Mouse (Mus musculus): Measurements from ENCODE around the gene Atf5. TPM values are rescaled to one million over a fixed set of nuclear protein-coding genes. Genes with fewer than 3 reads are reported as not detected.
A peak's percentile ranks its signal among the peaks of the same experiment; 100 is the strongest.

The Atf5 gene
- polyA plus RNA-seq, 1 experiment from 2014 or later = 5.4 TPM

DNA sequence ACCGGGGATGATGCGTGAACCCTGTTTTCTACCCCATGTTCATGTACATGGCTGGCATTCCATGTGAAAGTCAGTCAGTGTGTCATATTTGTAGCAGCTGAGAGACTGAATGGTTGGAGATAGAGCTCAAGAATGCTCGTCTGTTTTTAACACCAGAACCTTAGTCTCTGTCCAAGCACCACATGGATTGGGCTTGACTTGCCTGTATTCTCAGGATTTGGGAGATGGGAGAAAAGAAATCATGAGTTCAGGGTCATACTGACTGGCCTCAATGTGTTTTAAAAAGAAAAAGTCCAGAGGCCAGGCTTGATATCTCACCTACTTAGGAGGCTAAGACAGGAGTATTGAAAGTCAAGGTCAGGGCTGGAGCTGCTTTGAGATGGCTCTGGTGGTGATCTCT, 983 bp upstream of the Atf5 start:
- peak overlapping the region; percentile 95 for H3K9ac ChIP-seq
- ATAC-seq = no peak
- peak overlapping the region; percentile 84 for H3K4me2 ChIP-seq
- 29% methylated on average over 3 of the region's 3 CpGs for WGBS
- no peaks in the 10 kb centered on the region for H3K27me3 ChIP-seq
- H3K4me1 ChIP-seq = peaks cover 53% of the 10 kb centered on the region
- H3K27ac ChIP-seq = peak overlapping the region; percentile 94
- H3K36me3 ChIP-seq (ENCODE audit: poor library complexity, severe bottlenecking) = peaks cover 16% of the 10 kb centered on the region; the same call in 1 of the 2 replicates
- no peaks in the 10 kb centered on the region for H3K9me3 ChIP-seq (replicated peaks)
- H3K4me3 ChIP-seq = peak overlapping the region; percentile 84

DNA sequence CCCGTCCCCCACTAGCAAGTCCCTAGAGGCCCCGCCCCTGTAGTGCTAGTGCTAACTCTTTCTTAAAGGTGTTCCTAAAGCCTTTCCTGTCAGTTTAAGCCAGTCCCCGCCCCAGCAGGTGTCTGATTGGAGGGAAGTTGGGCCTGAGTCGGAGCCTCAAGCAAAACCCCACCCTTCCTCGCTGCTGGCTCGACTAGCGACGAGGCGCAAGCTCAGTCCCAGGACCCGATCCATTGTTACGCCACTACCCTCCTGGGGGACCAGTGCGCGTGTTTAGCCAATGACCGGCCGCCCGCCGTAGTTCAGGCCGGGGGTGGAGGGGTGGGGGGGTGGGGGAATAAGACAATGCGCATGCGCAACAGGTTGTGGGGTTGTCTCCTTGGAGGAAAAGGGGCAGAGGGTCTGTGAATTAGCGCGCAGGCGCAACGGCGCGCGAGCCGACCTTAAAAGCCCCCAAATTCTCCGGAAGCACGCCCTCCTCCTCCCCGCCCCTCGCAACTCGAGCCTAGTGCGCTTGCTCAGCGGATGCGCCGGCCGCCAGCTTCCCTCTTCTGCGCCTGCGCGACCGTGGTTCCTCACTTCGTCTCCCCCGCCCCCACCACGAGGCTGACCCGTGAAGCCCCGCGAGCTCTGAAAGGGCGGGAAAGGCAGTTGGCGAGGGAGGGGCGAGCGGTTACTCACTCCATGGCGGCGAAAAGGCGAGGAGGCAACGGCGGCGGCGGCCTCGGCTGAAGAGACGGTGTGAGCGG, 563 bp downstream of the Atf5 start, which contains the start of the genes Nup62 and Il4i1:
Gene Nup62 (plus strand): TSS at position 368 of the 749 bp plus-strand sequence.
Gene Il4i1 (plus strand): TSS at position 667 of the 749 bp plus-strand sequence.
- no peaks in the 10 kb centered on the region for H3K27me3 ChIP-seq
- peaks cover 17% of the 10 kb centered on the region; the same call in 1 of the 2 replicates for H3K36me3 ChIP-seq (ENCODE audit: poor library complexity, severe bottlenecking)
- no peaks in the 10 kb centered on the region for H3K9me3 ChIP-seq (replicated peaks)
- H3K9ac ChIP-seq = peak within 1 kb of the TSS; percentile 95
- peak within 1 kb of the TSS; percentile 94 for H3K27ac ChIP-seq
- H3K4me1 ChIP-seq = peaks cover 47% of the 10 kb centered on the region
- under 1% methylated on average over 58 of the region's 62 CpGs for WGBS
- peak within 1 kb of the TSS; percentile 84 for H3K4me3 ChIP-seq
- H3K4me2 ChIP-seq = peak within 1 kb of the TSS; percentile 84
- ATAC-seq = peak; percentile 93

DNA sequence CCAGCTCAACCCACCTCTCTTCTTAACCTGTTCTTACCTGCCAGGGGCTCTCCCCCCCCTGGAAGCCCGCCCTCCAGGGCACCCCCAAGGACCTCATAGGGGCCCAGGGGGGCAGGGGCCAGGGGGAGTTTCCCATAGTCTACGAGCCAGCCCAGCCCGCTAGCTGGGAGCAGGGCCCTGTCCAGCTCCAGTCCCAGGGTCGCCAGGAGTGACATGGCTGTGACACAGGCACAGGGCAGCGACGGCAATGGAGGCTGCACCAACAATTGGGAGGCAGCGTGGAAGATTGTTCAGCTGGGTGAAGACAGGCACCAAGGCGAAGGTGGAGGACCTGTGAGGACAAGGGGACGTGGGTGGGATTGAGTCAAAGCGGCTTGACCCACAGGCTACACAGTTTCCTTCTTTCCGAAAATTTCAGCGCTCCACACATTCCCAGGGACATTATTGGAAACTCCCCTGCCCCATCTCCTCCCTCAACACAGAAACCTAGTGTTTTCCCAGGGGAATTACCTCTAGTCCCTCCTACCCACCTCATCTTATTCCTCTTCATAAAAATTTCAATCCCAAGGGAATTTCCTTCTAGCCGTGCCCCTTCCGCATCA, 1.4 kb downstream of the Atf5 start:
- H3K36me3 ChIP-seq (ENCODE audit: poor library complexity, severe bottlenecking) = peaks cover 17% of the 10 kb centered on the region; the same call in 1 of the 2 replicates
- peak overlapping the region; percentile 84 for H3K4me2 ChIP-seq
- H3K9me3 ChIP-seq (replicated peaks) = no peaks in the 10 kb centered on the region
- no peaks in the 10 kb centered on the region for H3K27me3 ChIP-seq
- H3K9ac ChIP-seq = peak overlapping the region; percentile 56
- no peak for ATAC-seq
- 22% methylated on average over 14 of the region's 14 CpGs for WGBS
- peaks cover 41% of the 10 kb centered on the region for H3K4me1 ChIP-seq
- peak overlapping the region; percentile 84 for H3K4me3 ChIP-seq
- H3K27ac ChIP-seq = peak overlapping the region; percentile 94

DNA sequence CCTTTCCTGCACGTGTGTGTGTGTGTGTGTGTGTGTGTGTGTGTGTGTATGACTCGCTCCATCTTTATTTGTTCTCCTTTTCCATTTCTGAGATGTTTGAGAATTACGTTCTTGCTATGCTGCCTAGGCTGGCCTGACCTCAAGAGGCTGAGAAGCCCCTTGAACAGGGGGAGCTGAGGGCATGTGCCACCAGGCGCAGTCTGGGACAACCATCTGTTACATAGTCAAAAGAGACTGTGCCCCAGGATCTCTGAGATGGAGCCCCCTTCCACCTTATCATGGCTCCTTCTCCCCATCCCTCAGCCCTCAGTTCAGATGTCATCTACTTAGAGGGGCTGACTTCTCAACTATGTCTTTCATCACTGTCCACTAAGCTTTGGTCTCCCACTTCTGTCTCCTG, 2.0 kb downstream of the Atf5 start:
- H3K27me3 ChIP-seq = no peaks in the 10 kb centered on the region
- H3K4me1 ChIP-seq = peaks cover 35% of the 10 kb centered on the region
- peaks cover 17% of the 10 kb centered on the region; the same call in 1 of the 2 replicates for H3K36me3 ChIP-seq (ENCODE audit: poor library complexity, severe bottlenecking)
- no peak for ATAC-seq
- peak overlapping the region; percentile 84; the same call in 1 of the 2 replicates for H3K4me3 ChIP-seq
- H3K4me2 ChIP-seq = peak overlapping the region; percentile 84; the same call in 1 of the 2 replicates
- no peak overlapping the region for H3K27ac ChIP-seq
- 89% methylated on average over 4 of the region's 4 CpGs for WGBS
- no peaks in the 10 kb centered on the region for H3K9me3 ChIP-seq (replicated peaks)
- H3K9ac ChIP-seq = no peak overlapping the region

DNA sequence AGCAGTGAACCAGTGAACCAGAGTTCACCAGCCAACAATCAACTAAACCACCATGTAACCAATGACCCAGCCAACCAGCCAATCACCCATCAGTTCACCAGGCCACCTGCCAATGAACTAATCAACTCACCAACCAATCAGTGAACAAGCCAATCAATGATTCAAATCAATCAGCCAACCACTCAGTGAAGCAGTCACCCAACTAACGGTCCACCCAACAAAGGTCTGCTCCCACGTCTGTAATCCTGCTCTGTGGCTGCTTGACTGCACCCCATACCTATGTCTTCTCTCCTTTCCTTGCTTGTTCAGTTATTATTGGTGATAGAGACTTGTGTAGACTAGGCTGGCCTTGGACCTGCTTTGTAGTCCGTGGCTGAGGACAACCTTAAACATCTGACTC, 2.5 kb downstream of the Atf5 start:
- 83% methylated on average over 3 of the region's 3 CpGs for WGBS
- no peaks in the 10 kb centered on the region for H3K9me3 ChIP-seq (replicated peaks)
- H3K4me1 ChIP-seq = peaks cover 30% of the 10 kb centered on the region
- no peaks in the 10 kb centered on the region for H3K27me3 ChIP-seq
- peaks cover 17% of the 10 kb centered on the region; the same call in 1 of the 2 replicates for H3K36me3 ChIP-seq (ENCODE audit: poor library complexity, severe bottlenecking)
- no peak overlapping the region for H3K4me2 ChIP-seq
- H3K9ac ChIP-seq = no peak overlapping the region
- H3K27ac ChIP-seq = no peak overlapping the region
- no peak for ATAC-seq
- no peak overlapping the region for H3K4me3 ChIP-seq

DNA sequence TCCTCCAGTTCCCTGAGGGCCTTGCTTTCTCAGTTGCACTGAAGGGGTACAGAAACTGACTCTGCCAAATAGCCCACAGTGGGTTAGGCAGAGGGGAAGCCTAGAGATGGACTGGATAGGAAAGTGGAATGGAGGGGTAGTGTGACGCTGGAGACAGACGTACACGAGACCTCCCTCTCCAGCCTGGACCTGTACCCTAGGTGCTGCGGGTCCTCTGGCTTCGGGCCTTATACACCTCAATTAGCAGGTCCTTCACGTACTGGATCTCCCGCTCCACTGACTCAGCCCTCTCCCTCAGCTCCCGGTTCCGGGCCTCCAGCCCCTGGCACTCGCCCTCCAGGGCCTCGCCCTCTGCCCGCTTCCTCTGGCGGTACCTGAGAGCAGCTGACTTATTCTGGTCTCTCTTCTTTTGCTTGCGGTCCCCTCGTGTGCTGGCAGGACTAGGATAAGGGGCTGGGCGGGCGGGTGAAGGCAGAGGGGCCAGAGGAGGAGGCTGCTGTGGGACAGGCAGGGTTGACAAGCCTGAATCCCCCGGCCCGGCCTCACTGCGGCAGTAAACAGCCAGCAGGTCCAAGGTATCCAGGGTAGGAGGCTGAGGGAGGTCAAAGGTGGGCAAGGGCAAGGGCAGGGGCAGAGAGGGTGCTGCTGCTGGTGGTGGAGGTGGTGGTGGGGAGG, 3.7 kb downstream of the Atf5 start:
- Histone ChIP-seq H3K9me3 (replicated peaks) (no peaks in the 10 kb centered on the region), H3K4me3 (no peak overlapping the region), H3K36me3 (ENCODE audit: poor library complexity, severe bottlenecking) (peaks cover 17% of the 10 kb centered on the region; the same call in 1 of the 2 replicates), H3K4me1 (peaks cover 18% of the 10 kb centered on the region), H3K27ac (no peak overlapping the region), H3K9ac (no peak overlapping the region), H3K4me2 (no peak overlapping the region), H3K27me3 (no peaks in the 10 kb centered on the region)
- ATAC-seq = no peak
- 89% methylated on average over 20 of the region's 20 CpGs for WGBS

DNA sequence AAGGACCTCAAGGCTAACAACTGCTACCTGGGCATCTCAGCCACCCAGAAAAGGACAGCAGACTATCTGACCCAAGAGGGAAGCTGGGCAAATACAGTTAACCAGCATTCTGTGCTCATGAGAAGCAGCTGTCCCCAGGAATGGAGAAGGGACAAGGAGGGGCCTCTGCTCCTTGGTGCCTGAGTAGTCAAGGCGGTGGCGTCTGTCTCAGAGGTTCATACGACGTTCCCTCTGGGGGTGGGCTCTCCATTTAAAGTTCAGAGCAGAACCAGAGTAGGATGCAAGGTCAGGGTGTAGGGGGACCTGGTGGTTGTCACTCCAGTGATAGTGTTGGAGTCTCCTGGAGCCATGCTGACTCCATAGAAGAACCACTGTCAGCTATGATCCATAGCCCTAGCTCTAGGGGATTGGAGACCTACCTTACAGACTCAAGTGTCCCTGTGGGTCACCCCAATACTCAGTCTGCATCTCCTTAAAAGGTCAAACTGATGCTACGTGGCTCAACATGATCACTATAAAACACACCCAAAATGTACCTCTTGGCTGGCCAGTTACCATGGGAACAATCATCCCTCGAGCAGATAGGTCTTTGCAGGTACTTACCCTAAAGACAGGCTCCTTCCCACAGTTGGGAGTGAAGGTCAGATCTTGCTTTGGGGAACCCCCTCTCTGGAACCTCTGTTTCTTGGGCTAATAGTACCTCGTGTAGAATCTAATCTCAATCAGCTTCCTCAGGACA, 5.5 kb downstream of the Atf5 start:
- H3K9ac ChIP-seq = no peak overlapping the region
- ATAC-seq = no peak
- no peak overlapping the region for H3K27ac ChIP-seq
- no peaks in the 10 kb centered on the region for H3K27me3 ChIP-seq
- no peaks in the 10 kb centered on the region for H3K9me3 ChIP-seq (replicated peaks)
- no peak overlapping the region for H3K4me3 ChIP-seq
- peaks cover 8% of the 10 kb centered on the region for H3K4me1 ChIP-seq
- no peak overlapping the region for H3K4me2 ChIP-seq
- 88% methylated on average over 7 of the region's 7 CpGs for WGBS
- H3K36me3 ChIP-seq (ENCODE audit: poor library complexity, severe bottlenecking) = peaks cover 17% of the 10 kb centered on the region; the same call in 1 of the 2 replicates

DNA sequence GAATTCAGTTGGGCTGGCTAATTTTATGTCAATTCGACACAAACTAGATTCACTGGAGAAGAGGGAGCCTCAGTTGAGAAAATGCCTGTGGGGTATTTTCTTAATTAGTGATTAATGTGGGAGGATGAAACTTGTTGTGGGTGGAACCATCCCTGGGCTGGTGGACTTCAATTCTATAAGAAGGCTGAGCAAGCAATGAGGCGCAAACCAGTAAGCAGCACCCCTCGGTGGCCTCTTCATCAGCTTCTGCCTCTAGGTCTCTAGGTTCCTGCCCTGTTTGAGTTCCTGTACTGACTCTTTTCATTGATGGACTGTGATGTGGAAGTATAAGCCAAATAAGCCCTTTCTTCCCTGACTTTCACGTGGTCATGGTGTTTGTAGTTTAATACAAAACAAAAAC, 6.1 kb downstream of the Atf5 start:
- no peak overlapping the region for H3K4me3 ChIP-seq
- H3K27ac ChIP-seq = no peak overlapping the region
- H3K36me3 ChIP-seq (ENCODE audit: poor library complexity, severe bottlenecking) = peaks cover 17% of the 10 kb centered on the region; the same call in 1 of the 2 replicates
- no peak overlapping the region for H3K9ac ChIP-seq
- peaks cover 8% of the 10 kb centered on the region for H3K4me1 ChIP-seq
- ATAC-seq = no peak
- WGBS = 83% methylated on average over 4 of the region's 4 CpGs
- H3K4me2 ChIP-seq = no peak overlapping the region
- no peaks in the 10 kb centered on the region for H3K27me3 ChIP-seq
- H3K9me3 ChIP-seq (replicated peaks) = no peaks in the 10 kb centered on the region

DNA sequence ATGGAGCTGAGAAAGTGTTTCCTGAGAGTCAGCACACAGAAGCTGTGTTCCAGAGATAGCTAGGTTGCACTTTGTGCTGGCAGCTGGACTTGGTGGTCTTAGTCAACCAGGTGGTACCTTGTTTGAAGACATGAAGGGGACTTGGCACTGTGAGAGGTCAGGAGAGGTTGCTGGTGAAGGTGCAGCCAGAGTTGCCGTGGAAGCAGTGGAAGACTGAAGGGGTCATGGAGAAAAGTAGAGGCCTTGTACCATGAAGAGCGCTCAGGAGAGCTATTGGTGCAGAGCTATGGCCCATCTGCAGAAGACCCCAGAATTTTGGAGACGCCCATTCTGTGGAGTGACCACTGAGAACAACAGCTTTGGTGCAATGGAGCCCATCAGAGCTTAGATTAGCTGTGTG, 7.0 kb downstream of the Atf5 start:
- Histone ChIP-seq H3K4me1 (no peaks in the 10 kb centered on the region), H3K27me3 (no peaks in the 10 kb centered on the region), H3K9me3 (replicated peaks) (no peaks in the 10 kb centered on the region), H3K9ac (no peak overlapping the region), H3K27ac (no peak overlapping the region), H3K36me3 (ENCODE audit: poor library complexity, severe bottlenecking) (peaks cover 17% of the 10 kb centered on the region; the same call in 1 of the 2 replicates), H3K4me2 (no peak overlapping the region), H3K4me3 (no peak overlapping the region)
- WGBS = 94% methylated on average over 3 of the region's 3 CpGs
- ATAC-seq = no peak

DNA sequence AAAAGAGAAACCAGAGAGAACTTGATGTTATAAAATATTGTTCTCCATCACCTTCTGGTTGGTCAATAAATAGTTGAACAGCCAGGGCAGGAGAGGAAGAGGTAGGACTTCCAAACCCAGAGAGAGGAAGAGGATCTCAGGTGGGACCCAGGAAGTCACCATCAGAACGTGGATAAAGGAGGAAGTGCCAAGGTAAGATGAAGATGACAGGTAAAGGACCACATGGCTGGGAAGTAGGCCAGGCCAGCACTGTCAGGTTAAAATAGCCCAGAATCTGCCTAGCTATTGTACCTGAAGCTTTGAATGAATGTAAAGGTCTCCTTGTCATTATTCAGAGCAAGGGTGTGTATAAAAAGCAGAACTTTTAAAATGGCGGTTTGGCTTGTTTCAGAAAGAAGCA, 7.5 kb downstream of the Atf5 start:
- Histone ChIP-seq H3K4me1 (no peaks in the 10 kb centered on the region), H3K9ac (no peak overlapping the region), H3K36me3 (ENCODE audit: poor library complexity, severe bottlenecking) (peaks cover 16% of the 10 kb centered on the region; the same call in 1 of the 2 replicates), H3K27ac (no peak overlapping the region), H3K9me3 (replicated peaks) (no peaks in the 10 kb centered on the region), H3K4me2 (no peak overlapping the region), H3K27me3 (no peaks in the 10 kb centered on the region), H3K4me3 (no peak overlapping the region)
- WGBS = 91% methylated on average over 2 of the region's 2 CpGs
- ATAC-seq = no peak

DNA sequence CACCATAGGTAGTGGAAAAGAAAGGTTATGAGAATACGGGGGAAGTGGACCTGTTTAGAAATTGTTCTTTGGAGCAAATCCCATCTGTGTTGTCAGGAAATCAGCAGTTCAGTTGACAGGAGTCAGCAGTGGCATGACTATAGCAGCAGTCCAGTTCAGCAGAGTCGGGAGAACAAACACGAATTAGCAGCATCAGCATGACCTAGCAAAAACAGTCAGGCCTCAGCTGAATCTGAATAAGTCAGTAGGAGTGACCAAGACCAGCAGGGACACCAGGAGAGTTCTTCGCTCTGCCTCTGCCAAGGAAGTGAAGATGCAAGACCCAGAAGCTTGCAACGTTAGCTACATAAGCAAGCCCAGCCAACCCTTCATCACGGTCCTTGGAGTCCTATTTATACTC, 23.7 kb downstream of the Atf5 start:
- Histone ChIP-seq H3K4me3 (no peak overlapping the region), H3K9me3 (replicated peaks) (peaks cover 11% of the 10 kb centered on the region; the same call in 1 of the 2 replicates), H3K27ac (no peak overlapping the region), H3K9ac (no peak overlapping the region), H3K36me3 (ENCODE audit: poor library complexity, severe bottlenecking) (no peaks in the 10 kb centered on the region), H3K27me3 (no peaks in the 10 kb centered on the region), H3K4me2 (no peak overlapping the region), H3K4me1 (no peaks in the 10 kb centered on the region)
- WGBS = 84% methylated on average over 6 of the region's 6 CpGs
- no peak for ATAC-seq
